Mouse (Mus musculus) thymus, postnatal 36 days (tissue): ENCODE results near the gene Spast.
A peak's percentile ranks its signal among the peaks of the same experiment; 100 is the strongest.
"Not testable (repeated sequence)": the region's sequence is repeated elsewhere in the genome, so short reads cannot be mapped to it uniquely, and the experiment has no call there.

Experiments used
- DNase-seq, 2 experiments: peaks; one replicate each; pipeline ENCODE4 v3.0.0; 2022; ENCODE audit warnings: mixed read lengths in 2 of 2

Gene Spast

DNA sequence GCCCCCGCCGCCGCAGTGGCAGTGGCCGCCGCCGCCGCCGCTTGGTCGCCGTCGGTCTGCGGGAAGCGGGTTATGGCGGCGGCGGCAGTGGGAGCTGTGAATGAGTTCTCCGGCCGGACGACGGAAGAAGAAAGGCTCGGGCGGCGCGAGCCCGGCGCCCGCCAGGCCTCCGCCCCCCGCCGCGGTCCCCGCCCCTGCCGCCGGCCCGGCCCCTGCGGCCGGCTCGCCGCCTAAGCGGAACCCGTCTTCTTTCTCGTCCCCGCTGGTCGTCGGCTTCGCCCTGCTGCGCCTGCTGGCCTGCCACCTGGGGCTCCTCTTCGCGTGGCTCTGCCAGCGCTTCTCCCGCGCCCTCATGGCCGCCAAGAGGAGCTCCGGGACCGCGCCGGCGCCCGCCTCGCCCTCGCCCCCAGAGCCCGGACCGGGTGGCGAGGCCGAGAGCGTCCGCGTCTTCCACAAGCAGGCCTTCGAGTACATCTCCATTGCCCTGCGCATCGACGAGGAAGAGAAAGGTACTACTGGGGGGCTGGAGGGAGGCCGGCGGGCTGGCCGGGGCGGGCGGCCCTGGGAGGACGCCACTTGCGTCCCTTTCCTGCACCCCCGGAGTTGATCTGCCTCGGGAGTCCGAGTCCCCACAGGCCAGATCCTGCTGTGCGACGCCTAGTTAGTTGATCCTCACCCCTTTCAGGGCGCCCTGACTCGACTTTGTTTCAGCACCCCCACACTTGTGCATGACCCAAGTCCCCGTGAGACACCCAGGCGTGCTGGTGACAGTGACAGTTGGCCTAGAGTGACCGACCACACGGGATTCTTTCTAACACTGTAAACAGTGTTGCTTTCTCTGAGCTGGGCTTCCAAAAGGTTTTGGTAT, at the start of gene Spast:
Gene Spast (plus strand): TSS at position 51 of the 868 bp plus-strand sequence.
- peak; percentile 68 to 71 for DNase-seq

- no peak for DNase-seq
Measured at GRCm38 (mm10) chr17:74290198-74290597, 48.6 kb upstream of the Spast start.

- no peak for DNase-seq
Measured at GRCm38 (mm10) chr17:74290869-74291268, 47.9 kb upstream of the Spast start.

- no peak for DNase-seq
Measured at GRCm38 (mm10) chr17:74291640-74292361, 47.0 kb upstream of the Spast start.

DNA sequence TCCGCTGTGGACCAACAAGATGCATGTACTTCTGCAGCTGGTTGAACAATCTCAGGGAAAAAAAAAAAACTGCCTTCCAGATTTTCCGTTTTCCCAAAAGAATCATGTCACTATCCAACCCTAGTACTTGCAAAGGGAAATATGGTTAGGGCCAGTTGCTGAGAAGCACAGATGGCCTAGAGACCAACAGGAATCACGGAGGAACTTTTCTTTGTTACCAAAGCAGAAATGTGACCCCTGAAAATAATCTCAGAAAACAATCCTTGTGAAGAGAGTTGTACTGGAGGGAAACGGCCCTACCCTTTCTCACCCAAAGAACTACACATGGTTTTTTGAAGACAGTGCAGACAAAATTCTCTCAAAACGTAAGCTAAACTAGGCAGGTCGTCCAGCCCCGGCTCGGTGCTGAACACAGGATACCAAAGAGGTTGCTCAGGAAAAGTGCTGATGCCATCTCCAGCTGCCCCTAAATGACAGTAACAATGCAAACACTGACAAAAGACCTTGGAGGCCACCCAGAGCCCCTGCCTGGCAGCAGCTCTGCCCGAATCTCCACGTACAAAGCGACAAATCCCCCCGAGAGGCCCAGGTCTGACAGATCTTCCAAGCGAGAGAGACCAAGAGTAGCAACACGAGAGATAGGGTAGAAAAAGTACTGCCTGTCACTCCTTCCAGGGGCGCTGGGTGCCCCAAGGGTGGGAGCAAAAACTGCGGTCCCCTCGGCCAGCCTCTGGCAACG, 44.9 kb upstream of the Spast start:
- peak in 1 of 2 experiments; percentile 46 for DNase-seq

DNA sequence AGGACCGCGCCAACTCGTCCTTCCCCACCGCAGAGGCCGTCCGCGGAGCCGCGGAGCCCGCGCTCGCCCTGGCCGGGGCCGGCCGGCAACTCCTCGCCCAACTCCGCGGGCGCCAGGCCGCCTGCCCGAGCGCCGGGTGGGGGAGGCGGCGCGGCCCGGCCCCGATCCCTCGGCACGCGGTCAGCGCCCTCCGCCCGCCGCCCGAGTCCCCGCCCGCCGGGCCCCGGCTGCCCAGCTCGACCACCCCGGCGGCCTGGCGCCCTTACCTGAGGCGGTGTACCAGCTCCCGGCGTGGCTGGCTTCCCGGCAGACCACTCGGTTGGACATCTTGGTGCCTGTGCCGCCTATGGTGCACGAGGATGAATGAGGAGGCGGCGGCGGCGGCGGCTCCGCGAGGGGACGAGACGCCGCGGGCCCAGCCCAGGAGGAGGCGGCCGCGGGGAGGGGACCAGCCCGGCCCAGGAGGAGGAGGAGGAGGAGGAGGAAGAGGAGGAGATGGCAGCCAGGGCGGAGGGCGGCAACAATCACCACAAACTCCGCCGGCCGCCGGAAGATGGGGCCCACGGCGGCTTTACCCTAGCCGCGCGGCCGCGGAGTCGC, 44.3 kb upstream of the Spast start:
- peak; percentile 79 to 85 for DNase-seq

DNA sequence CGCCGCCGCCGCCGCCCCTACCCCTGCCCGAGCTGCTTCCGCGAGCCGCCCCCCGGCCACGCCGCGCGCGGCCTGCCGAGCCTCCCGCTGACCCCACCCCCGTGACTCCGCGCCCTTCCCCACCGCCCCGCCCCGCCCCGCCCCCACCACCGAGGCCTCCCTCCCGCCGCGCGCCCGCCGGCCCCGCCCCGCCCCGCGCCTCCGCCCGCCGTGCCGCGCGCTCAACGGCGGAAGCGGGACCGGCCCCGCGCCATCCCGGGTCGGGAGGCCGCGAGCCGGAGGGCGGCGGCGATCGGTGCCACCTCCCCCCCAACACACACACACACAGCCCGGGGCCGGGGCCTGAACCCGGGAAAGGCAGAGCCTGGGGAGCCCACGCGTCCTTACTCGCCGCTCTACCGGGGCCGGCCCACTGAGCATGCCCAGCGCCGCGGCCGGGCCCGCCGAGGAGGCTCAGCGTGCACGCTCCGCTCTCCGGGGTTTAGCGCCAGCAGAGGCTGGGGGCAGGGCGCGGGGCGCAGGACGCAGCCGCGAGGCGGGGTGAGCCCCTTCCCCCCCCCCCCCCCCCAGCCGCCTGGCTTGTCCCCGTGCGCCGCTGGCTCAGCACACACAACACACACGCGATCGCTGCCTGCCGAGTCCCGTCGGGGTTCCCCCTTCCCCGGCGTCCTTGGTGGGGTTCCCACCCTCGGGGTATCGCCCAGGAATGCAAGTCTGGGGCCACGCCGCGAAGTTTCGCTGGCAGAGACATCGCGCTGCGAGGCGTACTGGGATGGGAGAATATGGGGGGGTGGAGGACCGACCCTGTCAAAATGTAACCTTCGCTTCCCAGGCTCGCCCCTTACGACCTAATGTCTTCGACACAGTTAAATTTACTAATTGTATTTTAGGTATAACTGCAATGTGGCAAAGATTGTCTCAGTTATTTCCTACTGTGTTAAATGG, 43.5 kb upstream of the Spast start, which contains the start of gene Memo1:
Gene Memo1 (minus strand): TSS at position 496 of the 945 bp plus-strand sequence.
- DNase-seq = peak; percentile 81 to 90

DNA sequence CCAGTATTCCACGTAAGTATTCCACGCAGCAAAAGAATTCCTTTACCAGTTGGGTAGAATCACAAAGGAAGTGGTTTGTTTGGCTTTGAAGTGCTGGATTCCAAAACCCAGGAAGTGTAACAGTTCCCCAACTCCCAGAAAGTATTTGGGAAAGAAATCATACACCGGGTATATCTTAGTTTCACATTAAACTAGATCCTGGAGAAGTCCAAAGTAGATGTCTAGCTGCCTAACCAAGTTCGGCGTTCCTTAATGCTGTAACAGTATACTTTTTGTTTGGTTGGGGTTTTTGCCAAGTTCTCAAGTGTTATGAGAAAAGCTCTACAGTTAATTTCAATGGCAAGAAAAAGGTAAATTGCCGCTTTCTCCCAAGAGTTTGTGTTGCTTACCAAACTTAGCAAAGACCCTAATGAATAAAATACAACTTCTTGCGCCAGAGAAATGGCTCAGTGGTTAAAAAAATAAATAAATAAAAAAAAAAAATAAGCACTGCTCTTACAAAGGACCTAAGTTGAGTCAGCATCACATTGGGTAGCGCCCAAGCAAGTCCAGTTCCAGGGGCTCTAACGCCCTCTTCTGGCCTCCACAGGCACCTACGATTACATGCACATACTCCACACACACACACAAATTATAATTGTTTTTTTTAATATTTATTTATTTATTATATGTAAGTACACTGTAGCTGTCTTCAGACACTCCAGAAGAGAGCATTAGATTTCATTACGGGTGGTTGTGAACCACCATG, 42.5 kb upstream of the Spast start:
- DNase-seq = no peak

GRCm38 (mm10) chr17:74296991-74297390, 41.8 kb upstream of the Spast start:
- not testable (repeated sequence) for DNase-seq

- DNase-seq = no peak
Measured at GRCm38 (mm10) chr17:74300089-74300488, 38.7 kb upstream of the Spast start.

- no peak for DNase-seq
Measured at GRCm38 (mm10) chr17:74304060-74304459, 34.7 kb upstream of the Spast start.

DNA sequence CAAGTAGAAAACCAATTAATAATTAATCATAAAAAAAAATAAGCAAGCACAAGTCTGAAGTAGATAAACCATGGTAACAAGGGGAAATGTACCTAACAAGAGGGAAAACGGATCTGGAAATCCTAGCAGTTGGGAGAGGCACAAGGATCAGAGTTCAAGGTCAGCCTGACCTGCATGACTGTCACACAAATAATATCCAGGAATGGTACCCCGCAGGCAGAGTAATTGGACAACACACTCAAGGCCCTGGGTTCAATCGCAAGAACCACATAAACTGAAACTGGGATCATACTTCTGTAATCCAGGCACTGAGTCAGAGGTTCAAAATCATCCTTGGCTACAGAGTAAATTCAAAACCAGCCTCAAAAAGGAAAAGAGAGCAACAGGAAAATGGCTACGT, 33.2 kb upstream of the Spast start:
- DNase-seq = no peak

- no peak for DNase-seq
Measured at GRCm38 (mm10) chr17:74306021-74306420, 32.8 kb upstream of the Spast start.

- no peak for DNase-seq
Measured at GRCm38 (mm10) chr17:74315445-74316308, 23.1 kb upstream of the Spast start.

DNA sequence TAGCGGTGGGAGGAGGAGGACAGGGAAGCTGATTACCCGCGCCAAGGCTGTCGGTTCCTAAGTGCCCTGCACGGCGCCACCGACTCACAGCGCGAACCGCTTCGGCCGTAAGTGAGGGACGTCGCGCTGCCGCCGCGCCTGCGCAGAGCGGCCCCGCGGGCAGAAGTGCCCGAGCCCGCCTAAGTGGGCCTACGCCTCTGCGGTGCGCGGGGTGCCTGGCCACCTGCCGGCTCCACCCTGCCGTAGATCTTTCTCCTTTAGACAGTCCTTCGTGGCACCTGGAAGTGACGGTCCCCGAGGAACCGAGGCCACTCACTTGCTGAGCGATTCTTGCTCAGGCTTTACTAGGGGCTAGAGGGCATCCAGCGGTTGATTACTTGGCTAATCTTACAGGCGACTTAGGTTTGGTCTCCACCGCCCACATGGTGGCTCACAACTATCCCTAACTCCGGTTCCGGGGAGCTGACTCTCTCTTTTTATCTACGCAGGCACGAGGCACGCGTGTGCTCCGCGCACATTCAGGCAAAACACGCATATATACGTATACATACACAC, 22.4 kb upstream of the Spast start:
- peak; percentile 86 to 89 for DNase-seq

DNA sequence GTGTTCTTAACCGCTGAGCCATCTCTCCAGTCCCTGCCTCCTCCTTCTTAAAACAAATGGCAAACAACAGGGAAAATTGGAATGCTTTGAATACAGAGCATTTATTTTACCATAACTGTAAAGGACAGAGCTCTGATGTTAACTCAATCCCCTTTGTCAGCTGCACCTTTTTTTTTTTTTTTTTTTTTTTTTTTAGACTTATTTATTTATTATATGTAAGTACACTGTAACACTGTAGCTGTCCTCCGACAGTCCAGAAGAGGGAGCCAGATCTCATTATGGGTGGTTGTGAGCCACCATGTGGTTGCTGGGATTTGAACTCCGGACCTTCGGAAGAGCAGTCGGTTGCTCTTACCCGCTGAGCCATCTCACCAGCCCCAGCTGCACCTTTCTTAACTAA, 20.1 kb upstream of the Spast start:
- no peak for DNase-seq

DNA sequence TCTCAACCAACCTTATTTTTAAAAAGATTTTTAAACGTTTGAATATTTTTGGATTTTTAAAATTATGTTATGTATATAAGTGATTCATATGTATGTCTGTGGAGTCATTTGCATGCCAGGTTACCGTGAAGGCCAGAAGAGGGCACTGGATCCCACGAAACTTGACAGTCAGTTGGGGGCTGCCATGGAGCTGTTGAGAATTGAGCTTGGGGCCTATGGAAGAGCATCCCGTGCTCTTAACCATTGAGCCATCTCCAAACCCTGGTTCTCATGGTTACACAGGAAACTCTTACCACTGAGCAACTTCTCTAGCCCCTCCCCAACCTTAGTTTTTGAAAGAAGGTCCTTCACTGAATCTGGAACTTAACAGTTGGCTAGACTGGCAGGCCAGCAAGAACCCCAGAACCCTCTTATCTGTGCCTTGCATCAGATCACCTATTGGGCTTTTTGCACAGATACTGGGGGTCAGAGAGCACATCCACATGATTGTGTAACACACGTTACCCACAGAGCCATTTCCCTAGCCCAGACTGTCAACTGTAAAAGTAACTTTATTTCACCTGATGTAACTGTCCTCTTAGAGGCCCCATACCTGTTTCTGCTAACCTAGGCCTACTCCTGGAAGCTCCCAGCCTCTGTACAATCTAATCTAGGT, 16.3 kb upstream of the Spast start:
- peak; percentile 33 to 35 for DNase-seq

DNA sequence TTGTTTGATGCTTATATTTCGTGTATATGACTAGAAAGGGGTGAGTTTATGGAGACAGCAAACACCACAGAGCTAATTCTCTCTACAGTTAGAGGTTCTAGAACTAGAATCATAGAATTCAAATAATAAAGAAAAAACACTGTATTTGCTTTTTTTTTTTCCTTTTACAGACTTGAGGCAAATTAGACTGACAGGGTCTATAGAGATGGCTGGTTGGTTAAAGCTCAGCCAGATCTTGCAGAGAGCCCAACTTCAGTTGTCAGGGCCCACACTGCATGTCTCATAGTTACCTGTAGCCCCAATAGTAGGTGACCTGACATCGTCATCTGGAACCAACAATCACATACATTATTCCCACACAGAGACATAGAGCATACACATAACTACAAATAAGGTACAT, 14.9 kb upstream of the Spast start, which contains the start of gene Dpy30:
Gene Dpy30 (minus strand): TSS at position 101 of the 400 bp plus-strand sequence.
- no peak for DNase-seq

- not testable (repeated sequence) for DNase-seq
Measured at GRCm38 (mm10) chr17:74327195-74327594, 11.6 kb upstream of the Spast start.
